Mouse (Mus musculus): ENCODE data around the gene Apoc3. TPM values are rescaled to one million over a fixed set of nuclear protein-coding genes. Genes with fewer than 3 reads are reported as not detected.

The Apoc3 gene
- polyA plus RNA-seq, 1 experiment from 2014 or later, result not detected

DNA sequence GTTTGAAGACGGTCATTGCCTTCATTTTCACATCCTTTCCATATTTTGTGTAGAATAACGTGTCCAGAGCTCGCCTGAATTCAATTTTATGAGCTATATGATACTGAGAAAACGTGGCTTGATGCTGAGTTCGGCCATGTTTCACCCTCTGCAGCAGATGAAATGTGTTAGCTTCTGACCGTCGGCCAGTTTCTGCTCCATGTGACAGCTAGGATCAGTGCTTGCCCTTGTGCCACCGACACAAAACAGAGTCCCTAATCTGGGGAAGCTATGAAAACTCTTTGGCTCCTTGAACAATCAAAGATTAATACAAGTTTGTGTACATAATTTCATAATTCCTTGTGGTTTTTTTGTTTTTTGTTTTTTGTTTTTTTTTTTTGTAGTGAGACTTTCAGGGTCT, 44.2 kb downstream of the Apoc3 start:
- 74% methylated on average over 8 of the region's 8 CpGs for WGBS
- Histone ChIP-seq H3K4me2 (replicated peaks) (no peak overlapping the region), H3K9ac (replicated peaks) (0 out of 2 replicates have a peak overlapping the region, but pooled peaks have one; percentile 4), H3K9me3 (no peaks in the 10 kb centered on the region), H3K4me1 (replicated peaks) (peaks cover 6% of the 10 kb centered on the region), H3K27me3 (no peaks in the 10 kb centered on the region), H3K27ac (no peak overlapping the region), H3K36me3 (peaks cover 21% of the 10 kb centered on the region), H3K4me3 (replicated peaks) (no peak overlapping the region)
- no peak for ATAC-seq

DNA sequence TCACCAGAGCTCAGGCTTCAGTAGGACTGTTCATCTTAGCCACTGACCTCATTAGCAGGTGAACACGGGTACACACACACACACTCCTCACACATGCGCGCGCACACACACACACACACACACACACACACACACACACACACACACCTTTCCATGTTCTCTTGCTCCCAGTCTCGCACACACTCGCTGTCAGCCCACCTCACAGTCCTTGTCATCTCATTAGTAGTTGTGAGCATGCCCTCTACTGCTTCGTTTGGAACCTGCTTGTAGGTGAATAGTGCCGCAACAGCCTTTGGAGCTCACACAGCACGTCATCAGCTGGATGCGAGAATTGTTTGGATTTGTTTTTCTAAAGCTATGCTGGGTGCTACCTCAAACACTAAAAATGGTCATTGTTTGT, 46.1 kb downstream of the Apoc3 start:
- no peak overlapping the region for H3K4me3 ChIP-seq (replicated peaks)
- peaks cover 4% of the 10 kb centered on the region for H3K36me3 ChIP-seq
- 0 out of 2 replicates have a peak overlapping the region, but pooled peaks have one; percentile 19 for H3K27ac ChIP-seq
- no peaks in the 10 kb centered on the region for H3K27me3 ChIP-seq
- no peak overlapping the region for H3K9ac ChIP-seq (replicated peaks)
- no peak; the same call in 1 of the 2 replicates for ATAC-seq
- no peak overlapping the region for H3K4me2 ChIP-seq (replicated peaks)
- peaks cover 6% of the 10 kb centered on the region for H3K4me1 ChIP-seq (replicated peaks)
- no peaks in the 10 kb centered on the region for H3K9me3 ChIP-seq
- WGBS, result 77% methylated on average over 10 of the region's 10 CpGs

DNA sequence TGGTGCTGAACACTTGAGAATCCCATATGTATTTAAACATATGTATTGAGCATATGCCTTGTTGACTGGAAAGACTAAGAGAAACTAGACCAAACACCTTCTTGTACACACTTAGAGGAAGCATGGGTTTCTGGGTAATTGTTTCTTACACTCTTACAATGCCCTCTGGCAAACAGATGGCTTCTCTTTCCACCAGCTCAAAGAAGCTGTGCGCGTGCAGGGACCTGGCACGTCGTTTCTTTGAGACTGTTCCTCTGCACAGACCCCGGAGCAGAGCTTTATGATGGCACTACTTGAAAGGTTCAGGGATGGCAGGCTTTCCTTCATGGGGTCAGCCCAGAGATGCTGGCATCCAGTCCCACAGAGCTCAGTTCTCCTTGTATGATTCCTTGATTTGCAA, 46.5 kb downstream of the Apoc3 start:
- Histone ChIP-seq H3K27me3 (no peaks in the 10 kb centered on the region), H3K36me3 (0 out of 2 replicates have a peak, but pooled peaks cover under 1% of the 10 kb centered on the region), H3K4me1 (replicated peaks) (peaks cover 6% of the 10 kb centered on the region), H3K9ac (replicated peaks) (no peak overlapping the region), H3K4me3 (replicated peaks) (no peak overlapping the region), H3K9me3 (no peaks in the 10 kb centered on the region), H3K27ac (0 out of 2 replicates have a peak overlapping the region, but pooled peaks have one; percentile 19), H3K4me2 (replicated peaks) (no peak overlapping the region)
- 71% methylated on average over 5 of the region's 5 CpGs for WGBS
- no peak for ATAC-seq

GRCm38 (mm10) chr9:46188370-46188769, 47.1 kb downstream of the Apoc3 start:
- Histone ChIP-seq H3K27me3 (no peaks in the 10 kb centered on the region), H3K4me2 (replicated peaks) (no peak overlapping the region), H3K4me3 (replicated peaks) (no peak overlapping the region), H3K36me3 (no peaks in the 10 kb centered on the region), H3K27ac (no peak overlapping the region), H3K9ac (replicated peaks) (no peak overlapping the region), H3K9me3 (no peaks in the 10 kb centered on the region), H3K4me1 (replicated peaks) (peaks cover 6% of the 10 kb centered on the region)
- no peak for ATAC-seq
- WGBS, result 89% methylated on average over 4 of the region's 4 CpGs

DNA sequence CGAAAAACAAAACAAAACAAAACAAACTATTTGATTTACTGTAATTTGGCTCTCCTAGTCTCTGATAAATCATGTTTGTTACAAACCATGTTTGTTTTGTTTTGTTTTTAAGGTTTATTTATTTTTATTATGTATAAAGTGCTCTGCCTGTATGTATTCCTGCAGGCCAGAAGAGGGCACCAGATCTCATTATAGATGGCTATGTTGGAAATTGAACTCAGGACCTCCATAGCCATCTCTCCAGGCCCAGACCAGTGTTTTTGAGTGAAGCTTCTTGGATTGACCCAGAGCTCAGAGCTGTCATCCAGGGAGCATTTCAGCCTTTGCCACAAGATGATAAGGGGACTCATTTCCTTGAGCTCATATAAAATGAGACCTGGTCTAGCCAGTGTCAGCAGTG, 49.0 kb downstream of the Apoc3 start:
- H3K36me3 ChIP-seq, result no peaks in the 10 kb centered on the region
- H3K9ac ChIP-seq (replicated peaks), result no peak overlapping the region
- no peak overlapping the region for H3K4me2 ChIP-seq (replicated peaks)
- H3K27me3 ChIP-seq, result no peaks in the 10 kb centered on the region
- no peak for ATAC-seq
- no peak overlapping the region for H3K27ac ChIP-seq
- no peak overlapping the region for H3K4me3 ChIP-seq (replicated peaks)
- H3K9me3 ChIP-seq, result no peaks in the 10 kb centered on the region
- WGBS, result 88% methylated on average over 1 of the region's 1 CpGs
- peaks cover 6% of the 10 kb centered on the region for H3K4me1 ChIP-seq (replicated peaks)

DNA sequence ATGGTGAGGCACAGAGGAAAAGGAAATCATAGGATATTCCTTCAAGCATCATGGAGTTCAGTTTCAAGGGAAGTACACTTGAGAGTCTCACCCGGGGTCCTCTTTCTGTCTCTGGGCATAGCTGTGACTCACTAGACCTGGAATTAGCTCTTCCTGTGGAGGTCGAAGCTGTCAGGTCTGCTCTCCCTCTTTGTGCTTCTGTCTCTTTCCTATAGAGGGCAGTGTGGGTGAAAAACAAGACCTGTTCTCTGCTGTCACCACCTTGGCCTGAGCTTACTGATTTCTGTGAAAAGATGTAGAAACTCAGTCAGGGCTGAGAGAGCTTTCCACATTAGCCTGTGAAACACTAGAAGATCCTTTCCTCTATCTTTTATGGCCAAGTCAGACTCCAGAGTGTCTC, 50.2 kb downstream of the Apoc3 start:
- H3K9me3 ChIP-seq, result no peaks in the 10 kb centered on the region
- H3K4me1 ChIP-seq (replicated peaks), result peaks cover 11% of the 10 kb centered on the region
- no peak for ATAC-seq

GRCm38 (mm10) chr9:46184542-46184941, 50.9 kb downstream of the Apoc3 start:
- Histone ChIP-seq H3K4me1 (replicated peaks) (peaks cover 11% of the 10 kb centered on the region), H3K4me2 (replicated peaks) (no peak overlapping the region), H3K27ac (no peak overlapping the region), H3K4me3 (replicated peaks) (no peak overlapping the region), H3K9ac (replicated peaks) (no peak overlapping the region), H3K27me3 (no peaks in the 10 kb centered on the region), H3K9me3 (no peaks in the 10 kb centered on the region), H3K36me3 (no peaks in the 10 kb centered on the region; the same call in 1 of the 2 replicates)
- WGBS, result 83% methylated on average over 5 of the region's 5 CpGs
- no peak for ATAC-seq

More for the DNA sequence above, 50.2 kb downstream of the Apoc3 start:
- no peak overlapping the region for H3K9ac ChIP-seq (replicated peaks)
- no peak overlapping the region for H3K4me3 ChIP-seq (replicated peaks)
- H3K27me3 ChIP-seq, result no peaks in the 10 kb centered on the region
- WGBS, result 44% methylated on average over 2 of the region's 2 CpGs
- H3K4me2 ChIP-seq (replicated peaks), result no peak overlapping the region
- no peak overlapping the region for H3K27ac ChIP-seq
- H3K36me3 ChIP-seq, result no peaks in the 10 kb centered on the region; the same call in 1 of the 2 replicates

Other genes starting within 250 kb of the Apoc3 start
- gene Pafah1b2, start 222.9 kb downstream of the Apoc3 start, polyA plus RNA-seq (2015; fragmentation: Nextera tagmentation; extraction: Ambion mirVana), result 303 and 305 TPM in 2 replicates
- gene Sik3, start 222.8 kb downstream of the Apoc3 start, polyA plus RNA-seq (2015; fragmentation: Nextera tagmentation; extraction: Ambion mirVana), result 5.7 and 6.7 TPM in 2 replicates
- 2.9 and 3.3 TPM in 2 replicates for gene Apoa1, start 7.1 kb downstream of the Apoc3 start, polyA plus RNA-seq (2015; fragmentation: Nextera tagmentation; extraction: Ambion mirVana)
- gene Apoa4, start 5.1 kb upstream of the Apoc3 start, polyA plus RNA-seq (2015; fragmentation: Nextera tagmentation; extraction: Ambion mirVana), result 0.08 and 0.57 TPM in 2 replicates
- not detected in 2 replicates for gene Apoa5, start 33.0 kb upstream of the Apoc3 start, polyA plus RNA-seq (2015; fragmentation: Nextera tagmentation; extraction: Ambion mirVana)
- gene Zpr1, start 37.4 kb upstream of the Apoc3 start, polyA plus RNA-seq (2015; fragmentation: Nextera tagmentation; extraction: Ambion mirVana), result 54.5 and 61.0 TPM in 2 replicates
- gene Bud13, start 47.4 kb upstream of the Apoc3 start, polyA plus RNA-seq (2015; fragmentation: Nextera tagmentation; extraction: Ambion mirVana), result 19.8 and 20.7 TPM in 2 replicates
- gene 4931429L15Rik, start 84.3 kb upstream of the Apoc3 start, polyA plus RNA-seq (2015; fragmentation: Nextera tagmentation; extraction: Ambion mirVana), result 0.13 TPM in 1 of 2 replicates, not detected in the other

All from midbrain, embryonic 13.5 days (tissue).